Mouse (Mus musculus): ENCODE data around the gene Zfp618.

DNA sequence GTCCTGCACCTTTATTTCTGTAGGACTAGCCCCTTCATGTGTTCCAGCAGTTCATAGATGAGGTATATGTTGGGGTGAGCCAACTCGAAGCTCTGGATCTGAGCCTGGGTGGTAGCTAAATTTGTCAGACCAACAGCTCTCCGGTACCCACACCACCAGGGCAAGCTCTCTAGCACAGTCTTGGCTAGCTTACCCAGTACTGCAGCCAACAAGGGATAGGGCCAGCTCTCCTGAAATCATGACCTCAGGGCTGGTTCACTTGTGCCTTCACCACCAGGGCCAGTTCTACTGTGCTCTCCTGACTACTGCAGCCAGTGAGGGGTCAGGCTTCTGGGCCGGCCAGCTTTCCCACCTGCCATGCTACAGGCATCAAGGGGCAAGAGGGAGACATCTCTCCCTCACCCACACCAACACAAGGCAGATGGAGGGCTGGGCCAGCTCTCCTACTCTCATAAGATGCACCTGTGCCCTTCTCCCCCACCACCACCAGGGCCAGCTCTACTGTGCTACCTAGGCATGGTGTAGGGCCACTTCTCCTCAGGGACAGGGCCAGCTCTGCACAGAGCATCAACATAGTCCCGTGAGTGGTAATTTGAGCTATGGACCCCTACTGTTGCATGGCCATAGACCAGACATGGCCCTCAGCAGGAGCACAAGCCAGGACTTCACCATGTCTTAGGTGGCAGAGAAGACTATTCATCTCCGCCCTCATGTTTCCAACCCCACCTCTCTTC lies 164.7 kb downstream of the Zfp618 start:
- TF ChIP-seq CTCF (IDR thresholded peaks at IDR 0.05; ENCODE audit: control insufficient read depth, insufficient read depth, insufficient replicate concordance, low read depth, low read length) (no peak), POLR2A (IDR thresholded peaks at IDR 0.05; ENCODE audit: control insufficient read depth, low read depth, low read length) (no peak)

Data from testis, adult 2 months (tissue).